Mouse (Mus musculus) liver, postnatal 0 days (tissue): ENCODE measurements around the gene BC048403.

Experiments
- CTCF ChIP-seq: sonication (generic); IDR thresholded peaks from 2 replicates; pipeline ENCODE4 v1.5.1; 2016; ENCODE audit warnings: antibody characterized with exemption, low read depth
- EP300 ChIP-seq: IDR thresholded peaks from 2 replicates; pipeline ENCODE4 v1.6.1; 2016; ENCODE audit warnings: antibody characterized with exemption, low read depth, mild to moderate bottlenecking

GRCm38 (mm10) chr10:121728226-121728625 lies 11.5 kb upstream of the BC048403 start:
- TF ChIP-seq CTCF: no peak
- TF ChIP-seq EP300: no peak
